Mouse (Mus musculus) heart, adult 18-20 months (tissue): ENCODE results near the gene Sf3b1. TPM values are rescaled to one million over a fixed set of nuclear protein-coding genes. Genes with fewer than 3 reads are reported as not detected.
"Not testable (repeated sequence)": the region's sequence is repeated elsewhere in the genome, so short reads cannot be mapped to it uniquely, and the experiment has no call there.

Source experiments
- DNase-seq, 2 experiments: peaks; one replicate each; pipeline ENCODE4 v3.0.0; 2021 to 2022; ENCODE audit warnings: mixed read lengths in 1 of 2
- total RNA-seq, 2 experiments: library from RNA; stranded (reverse); gene quantifications; 2 replicates each; pipeline ENCODE4 v1.2.3; 2021

Gene Sf3b1
- total RNA-seq, 2 experiments from 2014 or later = 66.1 to 77.2 TPM

- not testable (repeated sequence) for DNase-seq
Observed at GRCm38 (mm10) chr1:54956995-54957394, 70.3 kb downstream of the Sf3b1 start.

GRCm38 (mm10) chr1:54954856-54955255 lies 72.4 kb downstream of the Sf3b1 start:
- no peak for DNase-seq

DNA sequence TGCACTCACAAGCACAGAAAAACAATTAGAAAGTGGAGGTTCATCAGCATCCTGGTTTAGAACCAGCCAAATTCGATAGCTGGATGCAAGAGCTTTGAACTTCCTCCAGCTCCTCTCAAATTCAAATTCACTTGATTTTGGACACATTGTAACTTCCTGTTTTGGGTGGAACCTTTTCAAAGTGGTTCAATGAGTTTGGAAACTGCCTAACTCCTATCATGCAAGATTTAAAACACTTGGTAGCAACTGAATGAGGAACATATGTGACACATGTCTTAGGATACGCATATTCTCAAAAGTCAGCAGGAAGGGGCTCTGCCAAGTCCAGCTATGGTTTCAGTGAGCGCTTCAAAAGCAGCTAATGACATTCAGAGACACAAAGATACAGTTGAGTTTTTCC lies 82.6 kb downstream of the Sf3b1 start:
- DNase-seq = no peak

DNA sequence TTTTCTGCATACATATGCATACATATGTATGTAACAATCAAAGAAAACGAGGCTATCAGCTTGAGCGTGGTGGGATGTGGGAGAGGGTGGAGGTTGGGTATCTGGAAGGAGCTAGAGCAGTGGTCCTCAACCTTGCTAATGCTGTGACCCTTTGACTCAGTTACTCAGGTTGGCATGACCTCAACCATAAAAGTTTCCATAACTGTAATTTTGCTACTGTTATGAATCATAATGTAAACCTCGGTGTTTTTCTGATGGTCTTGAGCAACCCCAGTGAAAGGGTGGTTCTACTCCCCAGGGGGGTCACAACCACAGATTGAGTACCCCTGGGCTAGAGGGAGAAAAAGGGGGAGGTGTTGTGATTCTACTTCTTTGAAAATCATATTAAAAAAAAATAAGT lies 91.8 kb downstream of the Sf3b1 start:
- DNase-seq = no peak

Other genes with a start within 250 kb of the Sf3b1 start
- gene Ankrd44, start 101.1 kb downstream of the Sf3b1 start, total RNA-seq = 10 to 100 TPM in 1 of 2 experiments, 1 to 10 TPM in 1; 7.5 to 15.7 TPM
- gene Coq10b, start 25.3 kb upstream of the Sf3b1 start, total RNA-seq = 10 to 100 TPM; 33.3 to 33.7 TPM
- gene Hspe1, start 60.7 kb upstream of the Sf3b1 start, total RNA-seq = 100 to 1,000 TPM; 183 to 186 TPM
- 100 to 1,000 TPM; 420 TPM for gene Hspd1, start 60.8 kb upstream of the Sf3b1 start, total RNA-seq
- gene Mob4, start 103.8 kb upstream of the Sf3b1 start, total RNA-seq = 10 to 100 TPM; 29.4 to 33.9 TPM
- 10 to 100 TPM; 10.8 to 11.0 TPM for gene Rftn2, start 199.3 kb upstream of the Sf3b1 start, total RNA-seq
- 1 to 10 TPM; 5.1 to 5.7 TPM for gene Mars2, start 209.7 kb upstream of the Sf3b1 start, total RNA-seq